Mouse (Mus musculus) embryonic facial prominence, embryonic 14.5 days (tissue): ENCODE measurements at regions not wholly inside any gene's neighbourhood (a gene's known extent, or its start where the extent isn't known, plus 50 kb on each side); places are given as distances from the start of the nearest gene placed in this dataset.

Source experiments
- ATAC-seq: fragments of 200-750 bp; cut with Nextera tagmentation; 2 replicates; pipeline ENCODE4 v1.8.0; 2017; ENCODE audit warnings: low read depth, moderate number of reproducible peaks, moderate TSS enrichment
- DNase-seq: peaks from one replicate; pipeline ENCODE4 v3.0.0-alpha.2; 2015; ENCODE audit warnings: low spot score
- H3K27ac ChIP-seq: fragments of 300-500 bp; sonication (generic); replicated peaks from 2 replicates; pipeline ENCODE4 v1.5.1; 2014; ENCODE audit warnings: low read depth, mild to moderate bottlenecking, low read length, moderate library complexity
- H3K27me3 ChIP-seq: fragments of 300-500 bp; sonication (generic); replicated peaks from 2 replicates; pipeline ENCODE4 v1.6.1; 2014; ENCODE audit warnings: low read length; ENCODE audit not compliant: control insufficient read depth, insufficient read depth
- H3K36me3 ChIP-seq: fragments of 300-500 bp; sonication (generic); 2 replicates; pipeline ENCODE4 v1.6.1; 2014; ENCODE audit warnings: low read length, mixed read lengths; ENCODE audit not compliant: control insufficient read depth, insufficient read depth
- H3K4me1 ChIP-seq: fragments of 300-500 bp; sonication (generic); 2 replicates; pipeline ENCODE4 v1.6.1; 2014; ENCODE audit warnings: antibody characterized with exemption, low read length; ENCODE audit not compliant: control insufficient read depth, insufficient read depth
- H3K4me2 ChIP-seq: fragments of 300-500 bp; sonication (generic); 2 replicates; pipeline ENCODE4 v1.6.1; 2014; ENCODE audit warnings: low read depth, mild to moderate bottlenecking, low read length, moderate library complexity, mixed read lengths
- H3K4me3 ChIP-seq: fragments of 300-500 bp; sonication (generic); 2 replicates; pipeline ENCODE4 v1.5.1; 2014; ENCODE audit warnings: low read depth, mild to moderate bottlenecking, low read length
- H3K9ac ChIP-seq: fragments of 300-500 bp; sonication (generic); 2 replicates; pipeline ENCODE4 v1.6.1; 2014; ENCODE audit warnings: low read depth, mild to moderate bottlenecking, low read length, moderate library complexity, mixed read lengths
- H3K9me3 ChIP-seq: fragments of 300-500 bp; sonication (generic); 2 replicates; pipeline ENCODE4 v1.6.1; 2016; ENCODE audit warnings: low read length; ENCODE audit not compliant: control insufficient read depth
- WGBS: fragments of 180-500 bp; shearing (Covaris S2); extraction: QIAGEN DNeasy Blood & Tissue Kit; methylation state at CpG from one replicate; pipeline ENCODE4 v1.1.7; 2014; 5-methylcytosine and 5-hydroxymethylcytosine counted together

- Histone ChIP-seq H3K4me1 (no peaks in the 10 kb centered on the region), H3K27me3 (no peaks in the 10 kb centered on the region), H3K36me3 (no peaks in the 10 kb centered on the region), H3K9me3 (no peaks in the 10 kb centered on the region), H3K4me2 (no peak overlapping the region), H3K4me3 (no peak overlapping the region), H3K27ac (no peak overlapping the region), H3K9ac (no peak overlapping the region)
- 51% methylated on average over 7 of the region's 7 CpGs for WGBS
- peak; percentile 47; the same call in 1 of the 2 replicates for ATAC-seq
- peak; percentile 57 for DNase-seq
These were observed 170.8 kb upstream of the Ano5 start for GRCm38 (mm10) chr7:51339841-51340540.

GRCm38 (mm10) chr7:51347521-51347920 lies 163.3 kb upstream of the Ano5 start:
- H3K9ac ChIP-seq: no peak overlapping the region
- H3K36me3 ChIP-seq: no peaks in the 10 kb centered on the region
- DNase-seq (no peak), ATAC-seq (no peak)
- H3K27me3 ChIP-seq: no peaks in the 10 kb centered on the region
- no peak overlapping the region for H3K27ac ChIP-seq
- WGBS: 78% methylated on average over 3 of the region's 3 CpGs
- no peaks in the 10 kb centered on the region for H3K4me1 ChIP-seq
- H3K4me3 ChIP-seq: no peak overlapping the region
- H3K4me2 ChIP-seq: no peak overlapping the region
- no peaks in the 10 kb centered on the region for H3K9me3 ChIP-seq

- H3K9ac ChIP-seq: no peak overlapping the region
- H3K4me3 ChIP-seq: no peak overlapping the region
- 70% methylated on average over 3 of the region's 3 CpGs for WGBS
- peak; percentile 7 for DNase-seq
- H3K27ac ChIP-seq: no peak overlapping the region
- no peak for ATAC-seq
- H3K4me1 ChIP-seq: no peaks in the 10 kb centered on the region
- no peaks in the 10 kb centered on the region for H3K36me3 ChIP-seq
- no peak overlapping the region for H3K4me2 ChIP-seq
- no peaks in the 10 kb centered on the region for H3K27me3 ChIP-seq
- H3K9me3 ChIP-seq: no peaks in the 10 kb centered on the region
These were observed 150.7 kb upstream of the Ano5 start for GRCm38 (mm10) chr7:51360134-51360533.

- DNase-seq: no peak
- H3K27me3 ChIP-seq: no peaks in the 10 kb centered on the region
- H3K4me3 ChIP-seq: no peak overlapping the region
- no peak for ATAC-seq
- WGBS: 78% methylated on average over 1 of the region's 1 CpGs
- no peak overlapping the region for H3K4me2 ChIP-seq
- H3K4me1 ChIP-seq: no peaks in the 10 kb centered on the region
- no peak overlapping the region for H3K27ac ChIP-seq
- H3K9ac ChIP-seq: no peak overlapping the region
- no peaks in the 10 kb centered on the region for H3K36me3 ChIP-seq
- no peaks in the 10 kb centered on the region for H3K9me3 ChIP-seq
These were observed 133.2 kb upstream of the Ano5 start for GRCm38 (mm10) chr7:51377584-51377983.
